Mouse (Mus musculus) stomach, embryonic 14.5 days (tissue): Measurements from ENCODE around the gene Tmem89. TPM values are rescaled to one million over a fixed set of nuclear protein-coding genes. Genes with fewer than 3 reads are reported as not detected.

Experiments
- ATAC-seq: fragments of 200-750 bp; cut with Nextera tagmentation; 2 replicates; pipeline ENCODE4 v1.8.0; 2017; ENCODE audit warnings: low read depth, moderate TSS enrichment; ENCODE audit not compliant: insufficient number of reproducible peaks, insufficient read depth, low FRiP score
- H3K27ac ChIP-seq: fragments of 300-500 bp; sonication (generic); 2 replicates; pipeline ENCODE4 v1.5.1; 2014; ENCODE audit warnings: mild to moderate bottlenecking, low read length, moderate library complexity, mixed read lengths
- H3K27me3 ChIP-seq: fragments of 300-500 bp; sonication (generic); 2 replicates; pipeline ENCODE4 v1.6.1; 2014; ENCODE audit warnings: low read length, control low read depth, mixed read lengths; ENCODE audit not compliant: control insufficient read depth, insufficient read depth
- H3K36me3 ChIP-seq: fragments of 300-500 bp; sonication (generic); 2 replicates; pipeline ENCODE4 v1.6.1; 2014; ENCODE audit warnings: mild to moderate bottlenecking, control low read depth, low read length, moderate library complexity, mixed read lengths; ENCODE audit not compliant: control insufficient read depth, insufficient read depth
- H3K4me1 ChIP-seq: fragments of 300-500 bp; sonication (generic); 2 replicates; pipeline ENCODE4 v1.6.1; 2014; ENCODE audit warnings: low read length, control low read depth, mixed read lengths; ENCODE audit not compliant: control insufficient read depth, insufficient read depth
- H3K4me2 ChIP-seq: fragments of 300-500 bp; sonication (generic); replicated peaks from 2 replicates; pipeline ENCODE4 v1.6.1; 2014; ENCODE audit warnings: low read depth, low read length, control low read depth
- H3K4me3 ChIP-seq: fragments of 300-500 bp; sonication (generic); 2 replicates; pipeline ENCODE4 v1.5.1; 2014; ENCODE audit warnings: low read depth, low read length, control low read depth
- H3K9ac ChIP-seq: fragments of 300-500 bp; sonication (generic); replicated peaks from 2 replicates; pipeline ENCODE4 v1.6.1; 2014; ENCODE audit warnings: low read depth, mild to moderate bottlenecking, control low read depth, low read length, moderate library complexity, mixed read lengths
- H3K9me3 ChIP-seq: fragments of 300-500 bp; sonication (generic); 2 replicates; pipeline ENCODE4 v1.6.1; 2016; ENCODE audit warnings: low read depth, low read length, control low read depth; ENCODE audit not compliant: control insufficient read depth
- WGBS: fragments of 180-500 bp; shearing (Covaris S2); extraction: QIAGEN DNeasy Blood & Tissue Kit; methylation state at CpG from one replicate; pipeline ENCODE4 v1.1.7; 2014; 5-methylcytosine and 5-hydroxymethylcytosine counted together
- polyA plus RNA-seq: library from polyadenylated mRNA; unstranded; fragments of >200 nt; fragmentation: Nextera tagmentation; extraction: Ambion mirVana; gene quantifications from 2 replicates; pipeline ENCODE4 v1.2.1, GENCODE M21; 2014

Gene Tmem89
- polyA plus RNA-seq, result not detected in 2 replicates

DNA sequence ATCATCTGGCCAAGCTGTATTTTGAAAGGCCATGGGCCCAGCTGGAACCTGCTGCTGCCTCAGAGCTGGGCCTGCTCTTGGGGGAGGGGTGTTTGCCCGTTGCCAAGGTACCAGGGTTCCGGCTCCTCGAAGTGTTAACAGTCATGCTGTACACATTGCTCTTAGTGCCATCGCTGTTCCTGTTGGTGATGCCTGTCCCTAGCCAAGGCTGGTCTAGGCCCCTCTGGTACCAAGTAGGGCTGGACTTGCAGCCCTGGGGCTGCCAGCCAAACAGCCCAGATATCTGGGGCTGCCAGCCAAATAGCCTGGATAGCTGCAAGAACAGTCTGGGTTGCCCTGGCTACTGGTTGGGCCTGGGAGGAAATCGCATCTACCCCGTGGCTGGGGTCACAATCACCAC lies at the start of gene Tmem89:
Gene Tmem89 (plus strand): TSS at position 129 of the 400 bp plus-strand sequence.
- no peak within 1 kb of the TSS for H3K27ac ChIP-seq
- ATAC-seq, result no peak
- no peaks in the 10 kb centered on the region for H3K36me3 ChIP-seq
- no peaks in the 10 kb centered on the region for H3K4me1 ChIP-seq
- H3K27me3 ChIP-seq, result no peaks in the 10 kb centered on the region
- no peaks in the 10 kb centered on the region for H3K9me3 ChIP-seq
- no peak within 1 kb of the TSS for H3K4me3 ChIP-seq
- H3K4me2 ChIP-seq, result no peak within 1 kb of the TSS
- H3K9ac ChIP-seq, result no peak within 1 kb of the TSS
- WGBS, result 70% methylated on average over 6 of the region's 6 CpGs

DNA sequence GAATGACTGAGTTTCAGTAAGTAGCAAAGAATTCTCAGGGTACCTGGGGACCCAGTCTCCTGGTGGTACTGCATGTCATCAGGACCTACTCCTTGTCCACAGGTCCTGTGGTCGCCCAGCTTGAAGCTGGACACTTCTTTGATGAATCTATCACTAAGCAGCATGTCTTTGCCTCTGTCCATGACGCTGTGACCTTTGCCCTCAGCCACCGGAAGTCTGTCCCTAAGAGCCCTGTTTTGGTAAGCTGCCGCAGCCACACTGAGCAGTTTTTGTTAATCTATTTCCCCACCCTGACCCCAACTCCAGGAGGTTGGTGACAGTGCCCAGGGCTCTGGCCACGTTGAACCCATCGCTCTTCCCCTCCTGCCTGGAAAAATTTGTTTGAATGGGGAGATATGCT lies 2.1 kb upstream of the Tmem89 start:
- no peak overlapping the region for H3K9ac ChIP-seq
- no peak overlapping the region for H3K4me2 ChIP-seq
- no peak overlapping the region for H3K27ac ChIP-seq
- 54% methylated on average over 6 of the region's 6 CpGs for WGBS
- no peaks in the 10 kb centered on the region for H3K4me1 ChIP-seq
- H3K27me3 ChIP-seq, result no peaks in the 10 kb centered on the region
- H3K9me3 ChIP-seq, result no peaks in the 10 kb centered on the region
- no peak overlapping the region for H3K4me3 ChIP-seq
- no peak for ATAC-seq
- H3K36me3 ChIP-seq, result no peaks in the 10 kb centered on the region

DNA sequence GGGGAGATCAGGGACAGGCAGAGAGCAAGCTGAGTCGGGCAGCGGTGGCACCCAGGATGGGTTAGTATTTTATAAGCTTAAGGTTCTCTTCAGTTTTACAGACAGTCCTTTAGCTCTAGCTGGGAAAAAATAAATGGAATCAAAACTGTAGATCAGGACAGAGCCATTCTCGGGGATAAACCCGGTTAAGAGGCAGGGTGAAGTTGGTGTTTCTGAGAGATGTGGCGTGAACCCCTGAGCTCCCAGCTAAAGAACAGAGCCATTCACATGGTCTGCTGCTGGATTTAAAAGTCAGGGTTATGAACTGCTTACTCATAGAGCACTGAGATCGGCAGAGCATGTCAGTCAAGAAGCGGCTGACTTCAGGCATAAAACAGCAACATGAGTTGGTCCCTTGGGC lies 1.3 kb upstream of the Tmem89 start:
- Histone ChIP-seq H3K9me3 (no peaks in the 10 kb centered on the region), H3K36me3 (no peaks in the 10 kb centered on the region), H3K9ac (no peak overlapping the region), H3K27ac (no peak overlapping the region), H3K4me2 (no peak overlapping the region), H3K4me1 (no peaks in the 10 kb centered on the region), H3K4me3 (no peak overlapping the region), H3K27me3 (no peaks in the 10 kb centered on the region)
- 83% methylated on average over 7 of the region's 7 CpGs for WGBS
- no peak for ATAC-seq

DNA sequence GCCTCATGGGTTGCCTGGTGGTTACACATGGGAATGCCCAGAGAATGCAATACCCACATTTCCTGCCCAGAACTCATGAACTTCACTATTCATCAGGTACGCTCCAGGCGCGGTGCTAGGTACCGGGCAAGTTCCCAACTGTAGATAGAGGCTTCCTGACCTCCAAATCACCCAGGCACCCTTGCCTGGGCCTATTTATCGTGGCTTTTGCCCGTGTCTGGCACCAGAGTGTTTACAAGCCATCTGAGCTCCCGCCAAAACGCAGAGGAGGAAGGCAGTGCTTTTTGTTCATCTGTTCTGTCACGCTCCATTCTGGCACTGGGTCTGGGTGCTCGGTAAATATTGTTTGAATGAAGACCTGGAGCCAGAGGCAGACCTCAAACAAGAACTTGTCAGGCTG lies 798 bp upstream of the Tmem89 start:
- H3K9ac ChIP-seq, result no peak overlapping the region
- H3K27ac ChIP-seq, result no peak overlapping the region
- no peaks in the 10 kb centered on the region for H3K9me3 ChIP-seq
- no peak for ATAC-seq
- no peaks in the 10 kb centered on the region for H3K27me3 ChIP-seq
- no peak overlapping the region for H3K4me2 ChIP-seq
- WGBS, result 58% methylated on average over 10 of the region's 10 CpGs
- no peaks in the 10 kb centered on the region for H3K36me3 ChIP-seq
- H3K4me3 ChIP-seq, result no peak overlapping the region
- H3K4me1 ChIP-seq, result no peaks in the 10 kb centered on the region

DNA sequence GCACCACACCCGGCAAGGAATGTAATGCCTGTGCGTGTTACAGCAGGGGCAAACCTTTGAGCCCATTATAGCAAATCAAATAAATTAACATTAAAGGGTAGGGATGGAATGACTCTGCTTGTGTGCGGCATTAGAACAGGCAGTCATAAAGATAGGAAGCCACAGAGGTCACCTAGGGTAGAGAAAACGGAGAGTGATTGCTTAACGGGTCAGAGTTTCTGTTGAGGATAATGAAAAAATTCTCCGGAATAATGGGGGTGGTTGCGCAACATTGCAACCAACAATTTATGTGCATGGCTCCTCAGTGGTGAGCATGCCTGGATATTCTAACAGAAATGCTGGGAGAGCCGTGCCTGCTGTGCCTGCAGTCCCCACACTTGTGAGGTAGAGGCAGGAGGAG lies 11.5 kb downstream of the Tmem89 start:
- no peaks in the 10 kb centered on the region for H3K36me3 ChIP-seq
- H3K27me3 ChIP-seq, result no peaks in the 10 kb centered on the region
- H3K9ac ChIP-seq, result no peak overlapping the region
- no peak overlapping the region for H3K27ac ChIP-seq
- 57% methylated on average over 8 of the region's 8 CpGs for WGBS
- H3K9me3 ChIP-seq, result no peaks in the 10 kb centered on the region
- no peak overlapping the region for H3K4me2 ChIP-seq
- no peak for ATAC-seq
- no peaks in the 10 kb centered on the region for H3K4me1 ChIP-seq
- H3K4me3 ChIP-seq, result no peak overlapping the region

DNA sequence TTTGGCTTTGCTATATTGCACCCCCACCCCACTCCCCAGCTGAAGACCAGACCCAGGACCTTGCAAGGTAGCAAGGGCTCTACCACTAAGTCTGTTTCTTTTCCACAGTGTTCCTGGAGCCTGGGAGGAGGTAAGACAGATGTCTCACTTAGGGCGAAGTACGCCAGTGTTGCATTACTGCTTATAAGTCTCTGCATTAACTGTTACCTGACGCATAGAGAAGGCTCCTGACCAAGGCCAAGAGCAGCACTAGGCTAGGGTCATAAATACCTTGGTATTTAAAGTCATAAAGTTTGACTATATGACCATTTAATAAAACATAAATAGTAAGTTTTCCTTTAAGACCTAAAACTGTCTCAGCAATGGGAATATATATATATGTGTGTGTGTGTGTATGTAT lies 14.0 kb downstream of the Tmem89 start:
- H3K4me3 ChIP-seq, result no peak overlapping the region
- no peak overlapping the region for H3K9ac ChIP-seq
- no peak overlapping the region for H3K27ac ChIP-seq
- no peaks in the 10 kb centered on the region for H3K27me3 ChIP-seq
- ATAC-seq, result no peak
- no peak overlapping the region for H3K4me2 ChIP-seq
- H3K4me1 ChIP-seq, result no peaks in the 10 kb centered on the region
- no peaks in the 10 kb centered on the region for H3K36me3 ChIP-seq
- no peaks in the 10 kb centered on the region for H3K9me3 ChIP-seq
- 78% methylated on average over 3 of the region's 3 CpGs for WGBS

DNA sequence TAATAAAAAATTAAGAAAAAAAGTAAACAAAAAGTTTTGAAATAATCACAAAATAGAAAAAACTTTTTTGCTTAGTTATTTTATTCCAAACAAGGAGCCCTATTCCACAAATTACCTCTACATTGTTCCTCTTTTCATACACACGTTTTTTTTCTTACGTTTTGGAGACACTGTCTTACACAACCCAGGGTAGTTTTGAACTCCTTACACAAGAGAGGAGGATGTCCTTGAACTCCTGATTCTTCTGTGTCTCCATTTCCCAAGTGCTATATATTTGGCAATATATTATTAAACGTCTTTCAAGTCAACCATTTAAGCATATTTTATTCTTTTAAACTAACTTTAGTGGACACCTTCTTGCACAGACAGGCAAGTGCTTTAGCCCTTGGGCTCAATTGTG lies 21.6 kb downstream of the Tmem89 start:
- no peak for ATAC-seq
- H3K4me2 ChIP-seq, result no peak overlapping the region
- peak overlapping the region; percentile 84 for H3K4me3 ChIP-seq

DNA sequence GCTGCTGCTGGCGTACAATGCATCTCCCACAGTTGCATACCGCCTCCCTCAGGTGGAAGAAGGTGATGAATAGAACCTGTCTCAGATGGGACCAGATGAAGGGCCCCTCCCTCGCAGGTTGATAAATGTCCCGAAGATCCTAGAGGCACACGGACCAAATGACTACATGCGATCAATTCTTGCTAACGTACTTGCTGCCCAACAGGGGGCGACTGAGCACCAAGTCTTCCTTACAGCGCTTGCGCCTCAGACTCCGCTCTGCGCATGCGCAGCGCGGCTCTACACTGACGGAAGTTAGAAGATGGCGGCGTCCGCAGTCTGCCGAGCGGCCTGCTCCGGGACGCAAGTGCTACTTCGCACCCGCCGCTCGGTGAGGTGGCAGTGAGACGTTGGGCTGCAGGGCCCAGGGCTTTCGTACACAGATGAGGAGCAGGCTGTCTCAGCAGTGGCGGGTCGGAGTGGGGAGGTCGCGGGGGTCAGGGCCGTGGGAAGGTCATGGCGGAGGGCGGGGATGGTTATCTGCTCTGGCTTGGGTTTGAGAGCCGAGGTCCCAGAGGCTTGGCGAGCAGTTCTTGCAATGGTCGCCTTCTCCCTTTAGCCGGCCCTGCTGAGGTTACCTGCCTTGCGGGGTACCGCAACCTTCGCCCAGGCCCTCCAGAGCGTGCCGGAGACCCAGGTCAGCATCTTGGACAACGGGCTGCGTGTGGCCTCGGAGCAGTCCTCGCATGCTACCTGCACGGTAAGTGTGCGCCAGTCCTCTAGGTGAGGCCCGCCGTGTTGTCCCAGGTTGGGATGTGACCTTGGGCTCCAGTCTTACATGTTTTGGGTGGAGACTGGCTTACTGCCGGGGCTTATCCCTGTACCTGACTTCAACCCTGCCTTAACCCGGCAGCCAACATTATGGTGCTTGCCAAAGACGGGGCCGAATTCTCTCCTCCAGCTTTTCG lies 22.3 kb downstream of the Tmem89 start, which contains the start of gene Uqcrc1:
Gene Uqcrc1 (plus strand): TSS at position 216 of the 947 bp plus-strand sequence.
- peaks cover 20% of the 10 kb centered on the region for H3K36me3 ChIP-seq
- peak within 1 kb of the TSS; percentile 75 for H3K4me2 ChIP-seq
- no peaks in the 10 kb centered on the region for H3K9me3 ChIP-seq
- peak; percentile 90 for ATAC-seq
- H3K27ac ChIP-seq, result peak within 1 kb of the TSS; percentile 56; the same call in 1 of the 2 replicates
- H3K4me3 ChIP-seq, result peak within 1 kb of the TSS; percentile 84
- H3K4me1 ChIP-seq, result peaks cover 4% of the 10 kb centered on the region
- 1% methylated on average over 58 of the region's 58 CpGs for WGBS
- H3K9ac ChIP-seq, result peak within 1 kb of the TSS; percentile 91
- no peaks in the 10 kb centered on the region for H3K27me3 ChIP-seq

More for the DNA sequence above, 21.6 kb downstream of the Tmem89 start:
- no peaks in the 10 kb centered on the region for H3K27me3 ChIP-seq
- 13% methylated on average over 3 of the region's 3 CpGs for WGBS
- H3K36me3 ChIP-seq, result peaks cover 19% of the 10 kb centered on the region; the same call in 1 of the 2 replicates
- H3K9me3 ChIP-seq, result no peaks in the 10 kb centered on the region
- no peak overlapping the region for H3K9ac ChIP-seq
- no peak overlapping the region for H3K27ac ChIP-seq
- peaks cover 4% of the 10 kb centered on the region for H3K4me1 ChIP-seq
